Mouse (Mus musculus): ENCODE measurements around the gene Pecam1.

DNA sequence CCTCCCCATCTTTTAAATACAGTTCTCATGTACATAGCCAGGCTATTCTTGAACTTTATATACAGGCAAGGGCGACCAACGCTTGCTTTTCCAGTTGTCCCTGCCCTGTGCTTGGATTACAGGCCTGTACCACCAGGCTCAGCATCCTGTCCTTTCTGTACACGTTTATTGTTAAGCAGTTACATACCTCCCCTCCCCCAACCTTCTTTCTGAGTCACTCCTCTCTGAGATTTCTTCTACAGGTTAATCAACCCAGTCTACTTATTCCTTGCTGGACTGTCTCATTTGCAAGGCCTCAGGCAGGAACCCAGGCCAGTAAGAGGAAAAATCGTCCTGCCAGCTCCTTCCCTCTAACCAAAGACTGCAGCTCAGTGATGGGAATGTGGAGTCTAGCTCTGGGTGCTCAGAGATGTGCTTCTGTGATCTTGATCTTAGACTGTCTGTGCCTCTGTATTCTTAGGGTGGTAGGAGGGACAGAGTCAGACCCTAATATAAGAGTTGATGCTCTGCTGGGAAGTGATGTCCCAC lies 79.4 kb downstream of the Pecam1 start:
- TF ChIP-seq CTCF (IDR thresholded peaks at IDR 0.05; ENCODE audit: extremely low read depth, insufficient read length, insufficient replicate concordance, low read depth, low read length) (no peak), POLR2A (IDR thresholded peaks at IDR 0.05; ENCODE audit: low read depth, low read length) (no peak)

All from small intestine, adult 2 months (tissue).